8 mouse cellular contexts compared by ENCODE assay signal in genomic region chr11:116196336-116196735, GRCm38 (mm10).
"Had no signal": no experiment of that assay in that cellular context is flagged by ENCODE, and none has a peak within 500 bp of the region (broad histone marks: within the 10 kb centered on the region; RNA-seq: fewer than 3 reads in every experiment).

No protein-coding gene starts in this region.

- H3K9me3 ChIP-seq: limb, embryonic 10.5 days; midbrain, embryonic 12.5 days; neural tube, embryonic 13.5 days had no signal

- H3K27me3 ChIP-seq: midbrain, embryonic 12.5 days; neural tube, embryonic 13.5 days had no signal

- DNase-seq: kidney, adult 11 months; lung, adult 18-20 months; right cerebral cortex, postnatal 14 days; thymus, postnatal 4 days had no signal

- H3K4me3 ChIP-seq: left cerebral cortex, adult 2 months; limb, embryonic 10.5 days; midbrain, embryonic 12.5 days; neural tube, embryonic 13.5 days had no signal

- H3K27ac ChIP-seq: left cerebral cortex, adult 2 months; limb, embryonic 10.5 days; midbrain, embryonic 12.5 days; neural tube, embryonic 13.5 days had no signal

- H3K9ac ChIP-seq: midbrain, embryonic 12.5 days; neural tube, embryonic 13.5 days had no signal
